Comparison of ENCODE assay signal across 8 mouse cellular contexts in genomic region chr5:132540841-132541311, GRCm38 (mm10). TPM values are rescaled to one million over a fixed set of nuclear protein-coding genes. Genes with fewer than 3 reads are reported as not detected.
DNase-seq lines count a peak whose midpoint lies in the region; ATAC-seq lines count a peak whose summit lies in the region.

No protein-coding gene starts in this region.

- no peak overlapping the region for H3K27ac ChIP-seq in kidney, embryonic 14.5 days (ENCODE audit: low read depth, low read length)
- H3K27ac ChIP-seq in forebrain, embryonic 12.5 days: peak overlapping the region; percentile 94
- H3K27ac ChIP-seq in intestine, embryonic 16.5 days (ENCODE audit: low read length): 0 out of 2 replicates have a peak overlapping the region, but pooled peaks have one; percentile 37
- H3K27ac ChIP-seq in midbrain, embryonic 10.5 days (replicated peaks): peak overlapping the region; percentile 95

- H3K27me3 ChIP-seq in kidney, embryonic 14.5 days (ENCODE audit: control insufficient read depth, insufficient read depth, low read length): no peaks in the 10 kb centered on the region
- peaks cover 6% of the 10 kb centered on the region; the same call in 1 of the 2 replicates for H3K27me3 ChIP-seq in forebrain, embryonic 12.5 days
- no peaks in the 10 kb centered on the region for H3K27me3 ChIP-seq in intestine, embryonic 16.5 days (replicated peaks; ENCODE audit: control insufficient read depth, insufficient read depth, low read length)
- H3K27me3 ChIP-seq in midbrain, embryonic 10.5 days (ENCODE audit: low read depth, poor library complexity, severe bottlenecking): peaks cover 17% of the 10 kb centered on the region

- no peaks in the 10 kb centered on the region for H3K36me3 ChIP-seq in kidney, embryonic 14.5 days (ENCODE audit: control insufficient read depth, insufficient read depth, low read length)
- H3K36me3 ChIP-seq in forebrain, embryonic 12.5 days (replicated peaks): no peaks in the 10 kb centered on the region
- no peaks in the 10 kb centered on the region for H3K36me3 ChIP-seq in intestine, embryonic 16.5 days (ENCODE audit: control insufficient read depth, insufficient read depth, low read length)
- no peaks in the 10 kb centered on the region for H3K36me3 ChIP-seq in midbrain, embryonic 10.5 days

- no peak for DNase-seq in kidney, adult 11 months
- DNase-seq in brain, adult 2 months (ENCODE audit: low read depth, low spot score): peak; percentile 68
- peak; percentile 43 for DNase-seq in midbrain, embryonic 10.5 days (ENCODE audit: low spot score)
- DNase-seq in urinary bladder, adult 18-20 months (ENCODE audit: low spot score in 2 of 2): no peak

- H3K4me1 ChIP-seq in kidney, embryonic 14.5 days (ENCODE audit: control insufficient read depth, insufficient read depth, low read length): peaks cover 14% of the 10 kb centered on the region
- H3K4me1 ChIP-seq in forebrain, embryonic 12.5 days: peaks cover 39% of the 10 kb centered on the region
- peaks cover 10% of the 10 kb centered on the region for H3K4me1 ChIP-seq in intestine, embryonic 16.5 days (ENCODE audit: control insufficient read depth, insufficient read depth, low read length)
- peaks cover 53% of the 10 kb centered on the region for H3K4me1 ChIP-seq in midbrain, embryonic 10.5 days

- ATAC-seq in kidney, embryonic 14.5 days (ENCODE audit: low FRiP score, low TSS enrichment): no peak
- ATAC-seq in forebrain, embryonic 12.5 days (ENCODE audit: low FRiP score): no peak
- ATAC-seq in intestine, embryonic 16.5 days: no peak
- no peak for ATAC-seq in inflammation-experienced regulatory T-cells, adult 6 months

- H3K9ac ChIP-seq in kidney, embryonic 14.5 days (ENCODE audit: low read depth, low read length): peak overlapping the region; percentile 87
- H3K9ac ChIP-seq in forebrain, embryonic 12.5 days: peak overlapping the region; percentile 93
- H3K9ac ChIP-seq in intestine, embryonic 16.5 days (ENCODE audit: low read depth, low read length): peak overlapping the region; percentile 82

- WGBS in kidney, embryonic 14.5 days: 2% methylated on average over 7 of the region's 7 CpGs
- WGBS in forebrain, embryonic 12.5 days: 1% methylated on average over 7 of the region's 7 CpGs
- WGBS in intestine, embryonic 16.5 days: 7% methylated on average over 7 of the region's 7 CpGs
- 4% methylated on average over 7 of the region's 7 CpGs for WGBS in midbrain, embryonic 10.5 days

- peak overlapping the region; percentile 85 for H3K4me3 ChIP-seq in kidney, embryonic 14.5 days (ENCODE audit: low read length)
- peak overlapping the region; percentile 75 for H3K4me3 ChIP-seq in forebrain, embryonic 12.5 days (replicated peaks)
- H3K4me3 ChIP-seq in intestine, embryonic 16.5 days (ENCODE audit: low read length): peak overlapping the region; percentile 77
- peak overlapping the region; percentile 90 for H3K4me3 ChIP-seq in midbrain, embryonic 10.5 days

- no peaks in the 10 kb centered on the region for H3K9me3 ChIP-seq in kidney, embryonic 14.5 days (ENCODE audit: control insufficient read depth, low read length)
- no peaks in the 10 kb centered on the region for H3K9me3 ChIP-seq in forebrain, embryonic 12.5 days
- H3K9me3 ChIP-seq in intestine, embryonic 16.5 days (ENCODE audit: control insufficient read depth, low read length): no peaks in the 10 kb centered on the region
- H3K9me3 ChIP-seq in midbrain, embryonic 10.5 days (replicated peaks): no peaks in the 10 kb centered on the region

- peak overlapping the region; percentile 83 for H3K4me2 ChIP-seq in kidney, embryonic 14.5 days (replicated peaks; ENCODE audit: low read depth, low read length)
- H3K4me2 ChIP-seq in forebrain, embryonic 12.5 days: peak overlapping the region; percentile 76
- H3K4me2 ChIP-seq in intestine, embryonic 16.5 days (ENCODE audit: low read depth, low read length): peak overlapping the region; percentile 95

RNA-seq across cellular contexts. Expression of gene Auts2, which starts 2.3 kb away (rescaled TPM):
- 29.1 and 32.6 TPM in 2 replicates for polyA plus RNA-seq in kidney, embryonic 14.5 days (2014; fragmentation: Nextera tagmentation; extraction: Ambion mirVana)
- polyA plus RNA-seq in forebrain, embryonic 12.5 days (2016; fragmentation: Nextera tagmentation; extraction: Ambion mirVana): 90.0 and 94.8 TPM in 2 replicates
- polyA plus RNA-seq in intestine, embryonic 16.5 days (2015; fragmentation: Nextera tagmentation; extraction: Ambion mirVana): 12.4 and 14.7 TPM in 2 replicates
- 32.3 and 45.0 TPM in 2 replicates for polyA plus RNA-seq in midbrain, embryonic 10.5 days (2016; fragmentation: Nextera tagmentation; extraction: Ambion mirVana)
- not detected for polyA plus RNA-seq in inflammation-experienced regulatory T-cells, adult 6 months (2017; shearing (Covaris generic))

Comparison
In these comparisons a context has a peak if more than half of its experiments do, and no peak if none do; other contexts are left out.
1. DNase-seq: peak in brain, adult 2 months (single experiment) and midbrain, embryonic 10.5 days (single experiment); none in kidney, adult 11 months (single experiment) and urinary bladder, adult 18-20 months (0 of 2).
2. RNA of gene Auts2, which starts 2.3 kb away (polyA plus RNA-seq): 90.0 to 94.8 TPM in forebrain, embryonic 12.5 days, 29.1 to 32.6 TPM in kidney, embryonic 14.5 days, 32.3 to 45.0 TPM in midbrain, embryonic 10.5 days and 12.4 to 14.7 TPM in intestine, embryonic 16.5 days; not detected in inflammation-experienced regulatory T-cells, adult 6 months; every median in the first group is over 10 times any median in the second.
3. Peak in every context shown above with its lines, with median percentiles within 50 percentile points of each other: H3K4me2 ChIP-seq, H3K4me3 ChIP-seq and H3K9ac ChIP-seq.